Mouse (Mus musculus): ENCODE measurements at regions not wholly inside any gene's neighbourhood (a gene's known extent, or its start where the extent isn't known, plus 50 kb on each side); places are given as distances from the start of the nearest gene placed in this dataset.
A peak's percentile ranks its signal among the peaks of the same experiment; 100 is the strongest.

DNA sequence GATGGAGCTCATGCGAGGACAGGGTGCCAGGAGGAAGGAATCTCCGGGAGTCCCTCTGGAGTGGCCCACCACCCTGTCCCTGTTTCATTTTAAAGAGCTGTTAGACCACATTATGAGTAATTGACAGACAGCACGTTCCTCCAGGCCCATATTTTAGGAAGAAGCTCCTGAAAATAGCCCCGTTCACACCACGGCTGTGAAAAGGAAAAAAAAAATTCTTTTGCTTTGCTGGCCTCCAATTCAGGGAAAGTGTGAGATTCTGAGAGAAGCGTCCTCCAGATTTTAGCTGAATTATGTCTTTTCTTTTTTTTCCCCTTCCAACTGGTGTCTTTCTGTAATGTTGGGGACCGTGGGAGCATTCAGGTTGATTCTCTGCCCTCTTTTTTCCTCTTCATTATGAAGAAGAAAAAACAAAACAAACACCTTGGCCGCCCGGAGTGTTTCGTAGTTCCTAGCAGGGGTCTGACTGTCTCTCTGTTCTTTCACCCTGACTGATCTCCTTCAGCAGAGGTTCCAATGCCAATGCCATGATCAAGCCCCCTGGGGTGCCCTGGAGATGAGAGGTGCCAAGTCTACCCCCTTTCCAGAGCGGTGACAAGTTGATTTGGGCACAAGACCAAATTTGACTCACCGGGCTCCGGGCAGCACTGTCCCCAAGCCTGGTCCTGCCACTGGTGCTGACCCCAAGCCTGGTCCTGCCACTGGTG lies 277.6 kb upstream of the Sulf2 start:
- TF ChIP-seq POLR2A (IDR thresholded peaks at IDR 0.05; ENCODE audit: insufficient read depth, low read depth, low read length), result no peak
- no peak for TF ChIP-seq EP300 (IDR thresholded peaks at IDR 0.05; ENCODE audit: insufficient read depth, low read depth, low read length)
- no peak for TF ChIP-seq CTCF (IDR thresholded peaks at IDR 0.05)
- WGBS, result 68% methylated on average over 13 of the region's 13 CpGs
- Histone ChIP-seq H3K4me1 (ENCODE audit: control insufficient read depth, insufficient read depth, low read length) (peaks cover 11% of the 10 kb centered on the region), H3K27ac (no peak overlapping the region), H3K79me2 (replicated peaks; ENCODE audit: control insufficient read depth, insufficient read depth, low read length) (no peaks in the 10 kb centered on the region), H3K36me3 (ENCODE audit: control insufficient read depth, insufficient read depth, low read length) (no peaks in the 10 kb centered on the region), H3K9ac (ENCODE audit: low read depth, low read length) (no peak overlapping the region), H3K27me3 (ENCODE audit: control insufficient read depth, insufficient read depth, low read length) (no peaks in the 10 kb centered on the region), H3K4me3 (no peak overlapping the region)
- intact Hi-C loops (cut with DNase I), result no loop called here
- DNase-seq, result no peak

DNA sequence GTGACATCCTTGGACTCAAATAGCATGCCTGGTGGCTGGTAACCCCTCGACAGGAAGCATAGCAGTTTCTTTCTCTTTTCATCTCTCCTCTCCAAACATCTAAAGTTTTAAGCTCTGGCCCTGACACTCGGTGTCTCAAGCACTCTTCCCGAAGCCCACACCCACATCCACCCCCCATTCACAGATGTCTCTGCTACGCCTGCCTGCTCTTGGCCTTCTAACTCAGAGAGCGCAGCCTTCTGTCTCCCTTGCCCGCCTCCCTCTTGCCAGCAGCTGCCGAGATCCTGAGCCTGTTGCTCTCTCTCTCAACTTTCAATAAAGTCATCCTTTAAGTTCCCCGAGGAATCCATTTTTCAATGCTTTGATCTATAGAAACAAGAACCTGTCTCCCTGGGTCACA lies 277.1 kb upstream of the Sulf2 start:
- Histone ChIP-seq H3K36me3 (ENCODE audit: control insufficient read depth, insufficient read depth, low read length) (no peaks in the 10 kb centered on the region), H3K4me1 (ENCODE audit: control insufficient read depth, insufficient read depth, low read length) (peaks cover 12% of the 10 kb centered on the region)

DNA sequence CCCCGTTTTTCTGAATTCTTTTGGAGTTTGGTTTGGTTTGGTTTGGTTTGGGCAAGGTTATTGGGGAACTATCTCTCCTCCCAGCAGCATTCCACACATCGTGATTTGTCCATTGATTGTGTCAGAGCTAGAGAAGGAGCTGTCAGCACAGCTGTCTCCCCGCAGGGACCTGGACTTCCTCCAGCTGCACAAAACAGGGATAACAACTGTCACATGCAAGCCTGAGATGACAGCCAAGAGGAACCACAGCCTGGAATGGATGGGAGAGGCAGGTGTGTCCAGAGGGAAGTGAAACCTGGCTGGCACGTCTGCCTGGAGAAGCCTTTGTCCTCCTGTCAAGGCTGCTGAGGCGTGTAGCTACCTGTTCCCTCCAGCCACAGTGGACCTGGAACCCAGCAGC lies 274.5 kb upstream of the Sulf2 start:
- TF ChIP-seq EP300 (IDR thresholded peaks at IDR 0.05; ENCODE audit: insufficient read depth, low read depth, low read length) (peak; percentile 78; the same call in 1 of the 2 replicates), CTCF (IDR thresholded peaks at IDR 0.05) (no peak)
- intact Hi-C loops (cut with DNase I), result no loop called here
- H3K4me3 ChIP-seq, result no peak overlapping the region
- no peaks in the 10 kb centered on the region for H3K79me2 ChIP-seq (replicated peaks; ENCODE audit: control insufficient read depth, insufficient read depth, low read length)
- no peak overlapping the region for H3K27ac ChIP-seq
- DNase-seq, result peak; percentile 62 to 79
- 13% methylated on average over 5 of the region's 5 CpGs for WGBS
- no peaks in the 10 kb centered on the region; the same call in 1 of the 2 replicates for H3K36me3 ChIP-seq (ENCODE audit: control insufficient read depth, insufficient read depth, low read length)
- H3K27me3 ChIP-seq (ENCODE audit: control insufficient read depth, insufficient read depth, low read length), result no peaks in the 10 kb centered on the region
- H3K9ac ChIP-seq (ENCODE audit: low read depth, low read length), result no peak overlapping the region
- H3K4me1 ChIP-seq (ENCODE audit: control insufficient read depth, insufficient read depth, low read length), result peaks cover 24% of the 10 kb centered on the region

More for the DNA sequence above, 277.1 kb upstream of the Sulf2 start:
- DNase-seq, result no peak
- TF ChIP-seq EP300 (IDR thresholded peaks at IDR 0.05; ENCODE audit: insufficient read depth, low read depth, low read length) (no peak), POLR2A (IDR thresholded peaks at IDR 0.05; ENCODE audit: insufficient read depth, low read depth, low read length) (no peak)
- Histone ChIP-seq H3K27ac (no peak overlapping the region), H3K79me2 (replicated peaks; ENCODE audit: control insufficient read depth, insufficient read depth, low read length) (no peaks in the 10 kb centered on the region), H3K27me3 (ENCODE audit: control insufficient read depth, insufficient read depth, low read length) (no peaks in the 10 kb centered on the region), H3K9ac (ENCODE audit: low read depth, low read length) (no peak overlapping the region), H3K4me3 (no peak overlapping the region)
- WGBS, result 79% methylated on average over 8 of the region's 8 CpGs
- intact Hi-C loops (cut with DNase I), result no loop called here

DNA sequence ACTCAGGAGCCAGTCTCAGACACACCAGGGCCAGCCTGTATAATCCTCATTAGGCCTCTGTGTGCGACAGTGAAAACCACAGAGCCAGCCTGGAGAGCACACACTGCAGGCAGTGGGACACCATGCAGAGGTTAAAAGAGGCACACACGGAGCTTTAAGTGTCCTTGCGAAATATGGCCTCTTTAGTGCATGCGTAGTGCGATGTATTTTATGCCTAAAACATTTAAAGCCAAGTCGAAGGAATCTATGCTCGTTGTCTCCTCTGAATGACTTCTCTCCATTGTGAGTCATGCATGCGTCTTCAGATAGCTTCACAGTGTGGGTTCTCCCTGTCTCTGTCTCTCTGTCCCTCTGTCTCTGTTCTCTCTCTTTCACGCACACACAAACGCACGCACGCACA lies 274.0 kb upstream of the Sulf2 start:
- Histone ChIP-seq H3K27ac (no peak overlapping the region), H3K9ac (ENCODE audit: low read depth, low read length) (no peak overlapping the region), H3K4me3 (no peak overlapping the region), H3K27me3 (ENCODE audit: control insufficient read depth, insufficient read depth, low read length) (no peaks in the 10 kb centered on the region), H3K79me2 (replicated peaks; ENCODE audit: control insufficient read depth, insufficient read depth, low read length) (no peaks in the 10 kb centered on the region), H3K4me1 (ENCODE audit: control insufficient read depth, insufficient read depth, low read length) (peaks cover 25% of the 10 kb centered on the region), H3K36me3 (ENCODE audit: control insufficient read depth, insufficient read depth, low read length) (no peaks in the 10 kb centered on the region; the same call in 1 of the 2 replicates)
- intact Hi-C loops (cut with DNase I), result no loop called here
- 73% methylated on average over 12 of the region's 12 CpGs for WGBS
- TF ChIP-seq CTCF (IDR thresholded peaks at IDR 0.05) (no peak), EP300 (IDR thresholded peaks at IDR 0.05; ENCODE audit: insufficient read depth, low read depth, low read length) (no peak), POLR2A (IDR thresholded peaks at IDR 0.05; ENCODE audit: insufficient read depth, low read depth, low read length) (no peak)
- DNase-seq, result no peak

DNA sequence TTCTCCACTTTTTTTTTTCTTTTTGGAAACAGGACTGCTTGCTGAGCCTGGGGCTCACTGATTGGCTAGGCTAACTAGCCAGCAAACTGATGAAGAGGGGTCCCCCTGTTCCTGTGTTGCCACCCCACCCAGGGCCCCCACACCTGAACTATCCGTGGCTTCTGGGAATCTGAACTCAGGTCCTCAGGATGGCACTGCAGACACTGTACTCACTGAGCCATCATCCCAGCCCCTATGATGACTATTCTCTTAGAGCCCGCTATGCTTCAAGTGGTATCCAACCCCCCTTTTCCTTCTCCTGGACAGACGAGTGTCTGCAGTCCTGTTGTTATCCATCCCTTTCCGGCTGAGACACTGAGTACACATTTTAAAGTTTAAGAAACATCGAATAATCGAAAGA lies 271.9 kb upstream of the Sulf2 start:
- Histone ChIP-seq H3K79me2 (replicated peaks; ENCODE audit: control insufficient read depth, insufficient read depth, low read length) (no peaks in the 10 kb centered on the region), H3K4me1 (ENCODE audit: control insufficient read depth, insufficient read depth, low read length) (peaks cover 22% of the 10 kb centered on the region), H3K27me3 (ENCODE audit: control insufficient read depth, insufficient read depth, low read length) (no peaks in the 10 kb centered on the region), H3K36me3 (ENCODE audit: control insufficient read depth, insufficient read depth, low read length) (no peaks in the 10 kb centered on the region; the same call in 1 of the 2 replicates), H3K4me3 (no peak overlapping the region), H3K27ac (peak overlapping the region; percentile 34), H3K9ac (ENCODE audit: low read depth, low read length) (peak overlapping the region; percentile 22)
- intact Hi-C loops (cut with DNase I), result no loop called here
- no peak for TF ChIP-seq EP300 (IDR thresholded peaks at IDR 0.05; ENCODE audit: insufficient read depth, low read depth, low read length)
- no peak for TF ChIP-seq POLR2A (IDR thresholded peaks at IDR 0.05; ENCODE audit: insufficient read depth, low read depth, low read length)
- no peak for TF ChIP-seq CTCF (IDR thresholded peaks at IDR 0.05)
- WGBS, result 64% methylated on average over 6 of the region's 6 CpGs
- no peak for DNase-seq

DNA sequence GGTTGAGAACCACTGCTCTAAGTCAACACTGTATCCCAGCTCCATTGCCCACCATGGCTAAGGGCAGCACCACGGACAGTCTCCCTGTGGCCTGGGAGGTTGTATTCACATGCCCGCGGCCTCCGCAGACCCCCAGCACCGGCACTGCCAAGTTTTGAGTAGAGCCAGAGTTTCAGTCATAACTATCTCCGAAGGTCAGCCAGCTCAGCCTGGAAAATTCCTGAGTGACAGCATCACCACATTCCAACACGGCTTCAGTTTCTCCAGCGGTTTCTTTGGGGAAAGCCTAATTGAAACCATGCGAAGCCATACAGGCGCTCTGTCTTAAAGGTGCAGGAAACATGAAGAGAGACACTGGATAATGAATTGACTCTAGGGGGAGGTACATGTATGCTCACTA lies 271.5 kb upstream of the Sulf2 start:
- DNase-seq, result peak in 1 of 2 experiments; percentile 68
- peak overlapping the region; percentile 34 for H3K27ac ChIP-seq
- TF ChIP-seq EP300 (IDR thresholded peaks at IDR 0.05; ENCODE audit: insufficient read depth, low read depth, low read length) (no peak), POLR2A (IDR thresholded peaks at IDR 0.05; ENCODE audit: insufficient read depth, low read depth, low read length) (no peak), CTCF (IDR thresholded peaks at IDR 0.05) (no peak)

More for the DNA sequence above, 271.5 kb upstream of the Sulf2 start:
- no peaks in the 10 kb centered on the region for H3K79me2 ChIP-seq (replicated peaks; ENCODE audit: control insufficient read depth, insufficient read depth, low read length)
- no peak overlapping the region for H3K9ac ChIP-seq (ENCODE audit: low read depth, low read length)
- no peak overlapping the region for H3K4me3 ChIP-seq
- 8% methylated on average over 10 of the region's 10 CpGs for WGBS
- no peaks in the 10 kb centered on the region; the same call in 1 of the 2 replicates for H3K36me3 ChIP-seq (ENCODE audit: control insufficient read depth, insufficient read depth, low read length)
- H3K4me1 ChIP-seq (ENCODE audit: control insufficient read depth, insufficient read depth, low read length), result peaks cover 22% of the 10 kb centered on the region
- no peaks in the 10 kb centered on the region for H3K27me3 ChIP-seq (ENCODE audit: control insufficient read depth, insufficient read depth, low read length)
- intact Hi-C loops (cut with DNase I), result no loop called here

Data from heart, adult 2 months (tissue).